Mouse (Mus musculus) small intestine, adult 2 months (tissue): ENCODE measurements at regions not wholly inside any gene's neighbourhood (a gene's known extent, or its start where the extent isn't known, plus 50 kb on each side); places are given as distances from the start of the nearest gene placed in this dataset.

ENCODE experiments used
- H3K27ac ChIP-seq: fragments of 200-500 bp; 2 replicates; pipeline ENCODE4 v1.5.1; 2012; ENCODE audit warnings: low read depth, low read length, control low read depth, inconsistent platforms; ENCODE audit not compliant: insufficient read depth
- H3K27me3 ChIP-seq: fragments of 200-500 bp; 2 replicates; pipeline ENCODE4 v1.6.1; 2012; ENCODE audit warnings: mild to moderate bottlenecking, moderate library complexity, low read length, inconsistent platforms; ENCODE audit not compliant: control insufficient read depth, insufficient read depth
- H3K36me3 ChIP-seq: fragments of 200-500 bp; 2 replicates; pipeline ENCODE4 v1.6.1; 2012; ENCODE audit warnings: mild to moderate bottlenecking, low read length, control low read depth, inconsistent platforms; ENCODE audit not compliant: control insufficient read depth, insufficient read depth
- H3K4me1 ChIP-seq: fragments of 200-500 bp; 2 replicates; pipeline ENCODE4 v1.6.1; 2012; ENCODE audit warnings: low read length, inconsistent platforms, mixed read lengths; ENCODE audit not compliant: control insufficient read depth, insufficient read depth, insufficient read length
- H3K4me3 ChIP-seq: fragments of 200-500 bp; 2 replicates; pipeline ENCODE4 v1.5.1; 2012; ENCODE audit warnings: low read depth, mild to moderate bottlenecking, control low read depth, inconsistent platforms, low read length, moderate library complexity
- CTCF ChIP-seq: fragments of 200-500 bp; IDR thresholded peaks from 2 replicates; pipeline ENCODE4 v1.5.1; 2012; ENCODE audit warnings: low read depth, mild to moderate bottlenecking, control low read depth, inconsistent platforms, low read length, moderate library complexity, mixed read lengths; ENCODE audit not compliant: insufficient replicate concordance, insufficient read length; ENCODE audit errors: extremely low read depth
- POLR2A ChIP-seq: fragments of 200-500 bp; IDR thresholded peaks from 2 replicates; pipeline ENCODE4 v1.6.1; 2012; ENCODE audit warnings: low read depth, mild to moderate bottlenecking, control low read depth, inconsistent platforms, low read length, moderate library complexity
- WGBS: fragments of 180-500 bp; shearing (Covaris S2); methylation state at CpG from one replicate; pipeline ENCODE4 v1.1.7; 2018; 5-methylcytosine and 5-hydroxymethylcytosine counted together

DNA sequence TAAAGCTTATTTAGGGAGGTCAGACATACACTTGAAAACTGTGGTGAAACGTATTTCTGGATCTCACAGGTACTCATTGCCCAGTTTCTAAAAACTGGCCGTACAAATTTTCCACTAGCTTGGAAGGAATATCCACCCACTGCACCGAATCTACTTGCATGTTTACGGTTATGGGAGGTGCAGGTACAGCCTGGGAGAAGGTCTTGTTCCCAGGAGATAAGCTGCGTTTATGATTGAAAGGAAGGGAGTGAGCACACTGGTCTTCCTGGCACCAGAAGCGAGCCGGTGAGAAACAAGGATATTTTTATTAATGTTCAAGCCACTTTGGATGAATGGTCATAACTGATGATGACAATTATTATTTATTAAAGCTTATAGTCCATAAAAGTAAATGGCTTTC, 283.9 kb downstream of the Ccdc91 start:
- no peaks in the 10 kb centered on the region for H3K27me3 ChIP-seq
- peak overlapping the region; percentile 94 for H3K27ac ChIP-seq
- H3K4me3 ChIP-seq, result no peak overlapping the region
- H3K36me3 ChIP-seq, result no peaks in the 10 kb centered on the region
- TF ChIP-seq POLR2A (no peak), CTCF (no peak)
- 19% methylated on average over 7 of the region's 7 CpGs for WGBS
- H3K4me1 ChIP-seq, result peaks cover 25% of the 10 kb centered on the region; the same call in 1 of the 2 replicates

DNA sequence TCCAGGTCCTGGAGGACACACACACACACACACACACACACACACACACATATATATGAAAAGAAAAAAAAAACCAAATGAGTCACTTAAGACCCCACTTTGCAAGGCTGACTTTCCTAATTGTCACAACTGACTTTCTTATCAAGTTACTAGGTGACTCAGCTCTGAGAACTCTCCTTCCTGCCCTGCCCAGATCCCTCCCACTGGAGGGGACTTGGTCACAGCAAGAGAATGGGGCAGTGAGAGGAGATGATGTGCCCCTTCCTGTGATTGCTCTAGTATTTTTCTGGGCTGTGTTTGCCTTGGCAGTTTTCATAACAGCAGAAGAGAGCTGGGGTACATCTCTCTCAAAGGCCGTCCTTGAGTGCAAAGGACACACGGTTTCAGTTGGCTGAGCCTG, 284.5 kb downstream of the Ccdc91 start:
- Histone ChIP-seq H3K27me3 (no peaks in the 10 kb centered on the region), H3K36me3 (no peaks in the 10 kb centered on the region), H3K27ac (peak overlapping the region; percentile 94), H3K4me3 (no peak overlapping the region), H3K4me1 (peaks cover 25% of the 10 kb centered on the region; the same call in 1 of the 2 replicates)
- 23% methylated on average over 2 of the region's 2 CpGs for WGBS
- TF ChIP-seq CTCF (no peak), POLR2A (no peak)

DNA sequence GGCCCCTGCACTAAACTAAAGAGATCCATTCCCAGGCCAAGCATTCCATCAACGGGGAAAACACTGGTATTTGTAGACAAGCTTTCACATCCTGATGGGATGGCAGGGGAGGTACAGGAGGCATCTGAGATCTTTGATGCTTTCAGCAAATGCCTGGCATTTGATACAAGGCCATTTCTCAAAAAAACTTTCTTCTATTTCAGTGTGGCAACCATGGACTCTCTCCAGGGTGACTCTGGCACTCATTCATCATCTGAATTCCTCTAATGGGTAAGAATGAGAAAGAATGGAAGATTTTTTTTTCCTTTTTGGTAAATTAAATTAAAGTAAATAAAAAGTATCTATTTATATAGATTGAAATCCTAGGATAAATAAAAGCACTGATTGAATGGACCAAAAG, 281.8 kb upstream of the Far2 start:
- TF ChIP-seq CTCF (no peak), POLR2A (no peak)
- Histone ChIP-seq H3K27me3 (no peaks in the 10 kb centered on the region), H3K4me1 (peaks cover 5% of the 10 kb centered on the region; the same call in 1 of the 2 replicates), H3K36me3 (no peaks in the 10 kb centered on the region), H3K4me3 (no peak overlapping the region), H3K27ac (no peak overlapping the region)
- 83% methylated on average over 1 of the region's 1 CpGs for WGBS

DNA sequence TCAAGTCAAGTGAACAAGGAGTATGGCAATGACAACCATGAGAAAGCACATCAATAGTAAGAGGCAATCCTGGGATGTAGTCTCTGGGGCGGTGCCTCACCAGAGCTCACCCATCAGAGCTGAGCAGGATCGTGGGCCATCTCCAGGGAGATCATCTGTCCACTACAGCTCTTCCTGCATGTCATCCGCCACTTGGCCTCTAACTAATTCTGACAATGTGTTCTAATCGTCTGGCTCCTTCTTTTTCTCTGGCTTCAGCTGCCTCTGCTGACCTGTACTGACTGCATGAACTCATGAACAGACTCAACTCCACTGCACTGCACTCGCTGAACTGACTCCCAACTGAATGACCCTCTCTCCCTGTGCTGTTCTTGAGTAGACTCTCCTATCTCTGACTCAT, 277.9 kb upstream of the Far2 start:
- Histone ChIP-seq H3K4me1 (peaks cover 15% of the 10 kb centered on the region), H3K4me3 (no peak overlapping the region), H3K36me3 (no peaks in the 10 kb centered on the region), H3K27me3 (no peaks in the 10 kb centered on the region), H3K27ac (no peak overlapping the region)
- WGBS, result 87% methylated on average over 5 of the region's 5 CpGs
- TF ChIP-seq CTCF (no peak), POLR2A (no peak)

DNA sequence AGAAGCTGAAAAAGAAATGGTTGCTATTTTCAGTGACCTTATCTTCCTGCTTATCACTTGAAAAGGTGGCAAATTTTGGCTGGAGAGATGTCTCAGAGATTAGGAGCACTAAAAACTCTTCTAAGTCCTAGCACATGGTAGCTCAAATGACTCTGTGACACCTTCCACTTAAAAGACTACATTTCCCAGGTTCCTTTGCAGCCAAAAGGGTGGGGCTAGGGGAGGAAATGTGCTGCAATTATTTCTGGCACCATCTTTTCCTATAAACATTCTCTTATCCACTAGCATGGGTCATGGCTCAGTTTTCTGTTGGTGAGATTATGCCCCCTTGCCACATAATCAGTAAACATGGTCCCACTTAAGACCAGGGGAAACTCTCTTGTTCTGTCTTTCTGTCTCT, 277.0 kb upstream of the Far2 start:
- TF ChIP-seq POLR2A (no peak), CTCF (no peak)
- Histone ChIP-seq H3K4me1 (peaks cover 21% of the 10 kb centered on the region), H3K36me3 (no peaks in the 10 kb centered on the region), H3K27me3 (no peaks in the 10 kb centered on the region), H3K4me3 (no peak overlapping the region), H3K27ac (no peak overlapping the region)

DNA sequence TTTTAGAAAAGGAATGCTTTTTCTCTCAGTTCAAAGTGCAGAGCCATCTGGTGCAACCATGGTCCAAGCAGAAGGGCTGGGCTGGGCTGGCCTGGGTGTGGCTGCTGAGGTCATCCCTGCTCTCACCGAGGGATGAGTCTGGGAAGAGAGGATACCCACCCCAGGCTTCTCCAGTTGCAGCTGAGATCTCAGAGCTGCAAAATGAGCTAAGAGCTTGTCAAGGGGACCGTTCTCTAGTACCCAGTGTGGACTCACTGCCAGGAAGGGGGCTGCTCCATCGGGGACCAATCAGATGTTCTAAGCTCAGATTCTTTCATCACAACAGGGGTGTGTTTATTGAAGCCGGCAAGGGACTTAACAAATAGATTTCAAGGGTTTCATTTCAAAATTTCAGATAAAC, 275.6 kb upstream of the Far2 start:
- TF ChIP-seq CTCF (no peak), POLR2A (no peak)
- WGBS, result 26% methylated on average over 4 of the region's 4 CpGs
- Histone ChIP-seq H3K27ac (no peak overlapping the region), H3K36me3 (no peaks in the 10 kb centered on the region), H3K4me3 (no peak overlapping the region), H3K4me1 (peaks cover 29% of the 10 kb centered on the region), H3K27me3 (no peaks in the 10 kb centered on the region)

DNA sequence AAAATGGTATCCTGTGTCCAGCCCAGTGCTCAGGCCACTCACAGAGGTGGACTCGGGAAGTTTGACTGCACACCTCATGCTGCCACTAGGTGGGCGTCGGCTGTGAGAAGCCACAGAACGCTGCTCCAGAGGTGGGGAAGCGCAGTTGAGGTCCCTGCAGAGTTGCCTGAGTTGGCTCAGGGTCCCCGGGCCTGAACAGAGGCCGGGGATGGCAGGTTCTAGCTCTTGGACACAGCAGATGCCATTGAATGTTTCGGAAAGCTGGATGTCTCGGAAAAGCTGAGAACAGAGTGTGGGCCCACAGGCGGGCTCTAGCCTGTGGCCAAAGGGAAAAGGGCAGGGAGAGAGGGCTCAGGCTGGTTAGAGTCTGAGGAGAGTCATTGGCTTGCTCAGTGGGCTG, 273.2 kb upstream of the Far2 start:
- H3K27ac ChIP-seq, result peak overlapping the region; percentile 71
- TF ChIP-seq POLR2A, result no peak
- H3K4me1 ChIP-seq, result peaks cover 29% of the 10 kb centered on the region
- no peaks in the 10 kb centered on the region for H3K27me3 ChIP-seq
- WGBS, result 82% methylated on average over 10 of the region's 10 CpGs
- no peak overlapping the region for H3K4me3 ChIP-seq
- no peaks in the 10 kb centered on the region for H3K36me3 ChIP-seq

DNA sequence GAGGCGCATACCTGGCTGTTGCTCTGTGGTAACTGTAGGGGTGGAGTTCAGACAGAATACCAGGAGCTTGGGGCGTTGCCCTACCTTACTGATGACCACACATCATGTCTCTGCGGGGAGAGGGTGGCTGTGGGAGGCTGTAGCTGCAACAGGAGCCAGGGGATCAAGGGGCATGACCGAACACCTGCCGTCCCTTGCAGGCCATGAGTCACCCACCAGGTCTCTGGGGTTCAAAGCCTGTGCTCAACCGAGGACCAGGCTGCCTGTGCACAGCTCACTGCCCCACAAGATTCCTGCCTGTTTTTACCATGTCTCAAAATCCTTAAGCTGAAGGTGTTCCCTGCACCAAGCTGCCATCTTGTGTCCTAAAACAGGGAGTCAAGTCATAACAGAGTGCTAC, 272.4 kb upstream of the Far2 start:
- WGBS, result 49% methylated on average over 6 of the region's 6 CpGs
- no peak overlapping the region for H3K4me3 ChIP-seq
- H3K4me1 ChIP-seq, result peaks cover 29% of the 10 kb centered on the region
- H3K27me3 ChIP-seq, result no peaks in the 10 kb centered on the region
- H3K36me3 ChIP-seq, result no peaks in the 10 kb centered on the region
- TF ChIP-seq CTCF (no peak), POLR2A (no peak)
- H3K27ac ChIP-seq, result no peak overlapping the region
